Mouse (Mus musculus) megakaryocyte, adult 5-6 weeks (primary cell): ENCODE measurements around the gene Oxtr. TPM values are rescaled to one million over a fixed set of nuclear protein-coding genes. Genes with fewer than 3 reads are reported as not detected.

ENCODE experiments used
- ATAC-seq: 2 replicates; pipeline ENCODE4 v1.8.0; 2016; ENCODE audit warnings: mild to moderate bottlenecking, inconsistent platforms; ENCODE audit not compliant: poor library complexity, severe bottlenecking
- total RNA-seq, 2 experiments: library from RNA; stranded (forward) in 1 of 2; stranded (reverse) in 1 of 2; fragments of 153-499, 151-499 nt in 1 of 2; fragments of 221-1000, 200-1000 nt in 1 of 2; gene quantifications; 2 replicates each; pipeline versions ENCODE4 v1.2.3 to v1.2.4; 2015 to 2017

The Oxtr gene
- total RNA-seq, 2 experiments from 2014 or later, result 0.15 TPM; not detected in 1

GRCm38 (mm10) chr6:112489181-112489909 is 398 bp downstream of the Oxtr start:
- no peak for ATAC-seq

GRCm38 (mm10) chr6:112488821-112489180 is 942 bp downstream of the Oxtr start:
- no peak for ATAC-seq

- no peak for ATAC-seq
These were observed 1.8 kb downstream of the Oxtr start for GRCm38 (mm10) chr6:112487993-112488392.

- 0 out of 2 replicates have a peak, but pooled peaks have one; percentile 33 for ATAC-seq
These were observed 5.4 kb downstream of the Oxtr start for GRCm38 (mm10) chr6:112484316-112484715.

- no peak for ATAC-seq
These were observed 9.9 kb downstream of the Oxtr start for GRCm38 (mm10) chr6:112479861-112480260.

- ATAC-seq, result 0 out of 2 replicates have a peak, but pooled peaks have one; percentile 24
These were observed 18.1 kb downstream of the Oxtr start for GRCm38 (mm10) chr6:112471644-112472043.

GRCm38 (mm10) chr6:112466001-112466400 is 23.7 kb downstream of the Oxtr start:
- ATAC-seq, result no peak

- no peak for ATAC-seq
These were observed 24.3 kb downstream of the Oxtr start for GRCm38 (mm10) chr6:112465441-112465840.

- no peak for ATAC-seq
These were observed 26.4 kb downstream of the Oxtr start for GRCm38 (mm10) chr6:112463331-112463730.

GRCm38 (mm10) chr6:112461459-112461858 is 28.3 kb downstream of the Oxtr start:
- ATAC-seq, result no peak

- no peak for ATAC-seq
These were observed 30.4 kb downstream of the Oxtr start, which contains the start of gene Cav3 for GRCm38 (mm10) chr6:112459341-112459749. TSS of gene Cav3 (plus strand) at chr6:112459505.

GRCm38 (mm10) chr6:112445675-112446074 is 44.1 kb downstream of the Oxtr start:
- no peak for ATAC-seq

GRCm38 (mm10) chr6:112426018-112426732 is 63.6 kb downstream of the Oxtr start:
- no peak for ATAC-seq

GRCm38 (mm10) chr6:112423746-112424501 is 65.8 kb downstream of the Oxtr start:
- ATAC-seq, result no peak

Other genes with a start within 250 kb of the Oxtr start
- 0.27 TPM in 1 of 2 replicates, not detected in the other for gene Lmcd1, start 216.2 kb downstream of the Oxtr start, total RNA-seq (2015)
- gene Lmcd1, start 216.2 kb downstream of the Oxtr start, total RNA-seq (2017), result 0.11 and 0.20 TPM in 2 replicates
- not detected in 2 replicates for gene Ssu2, start 101.9 kb downstream of the Oxtr start, total RNA-seq (2015)
- not detected in 2 replicates for gene Ssu2, start 101.9 kb downstream of the Oxtr start, total RNA-seq (2017)
- gene Cav3, start 30.4 kb downstream of the Oxtr start, total RNA-seq (2015), result not detected in 2 replicates
- gene Cav3, start 30.4 kb downstream of the Oxtr start, total RNA-seq (2017), result not detected in 2 replicates
- 21.1 and 24.8 TPM in 2 replicates for gene Rad18, start 206.7 kb upstream of the Oxtr start, total RNA-seq (2015)
- 20.7 and 25.3 TPM in 2 replicates for gene Rad18, start 206.7 kb upstream of the Oxtr start, total RNA-seq (2017)